Mouse (Mus musculus) heart, postnatal 0 days (tissue): ENCODE results near the gene Cog2.

Source experiments
- CTCF ChIP-seq: IDR thresholded peaks from 2 replicates; pipeline ENCODE4 v1.5.1; 2016; ENCODE audit warnings: antibody characterized with exemption, control low read depth, low read depth
- EP300 ChIP-seq: IDR thresholded peaks from 2 replicates; pipeline ENCODE4 v1.6.1; 2016; ENCODE audit warnings: antibody characterized with exemption, low read depth

GRCm38 (mm10) chr8:124499236-124499937 lies 21.2 kb upstream of the Cog2 start:
- TF ChIP-seq CTCF (no peak), EP300 (no peak)
